Mouse (Mus musculus): ENCODE data around the gene Mrpl14. TPM values are rescaled to one million over a fixed set of nuclear protein-coding genes. Genes with fewer than 3 reads are reported as not detected.
A peak's percentile ranks its signal among the peaks of the same experiment; 100 is the strongest.

Gene Mrpl14
- 38.9 and 39.0 TPM in 2 replicates for polyA plus RNA-seq (2011; ENCODE audit: insufficient read length, low read depth, missing spikeins)

DNA sequence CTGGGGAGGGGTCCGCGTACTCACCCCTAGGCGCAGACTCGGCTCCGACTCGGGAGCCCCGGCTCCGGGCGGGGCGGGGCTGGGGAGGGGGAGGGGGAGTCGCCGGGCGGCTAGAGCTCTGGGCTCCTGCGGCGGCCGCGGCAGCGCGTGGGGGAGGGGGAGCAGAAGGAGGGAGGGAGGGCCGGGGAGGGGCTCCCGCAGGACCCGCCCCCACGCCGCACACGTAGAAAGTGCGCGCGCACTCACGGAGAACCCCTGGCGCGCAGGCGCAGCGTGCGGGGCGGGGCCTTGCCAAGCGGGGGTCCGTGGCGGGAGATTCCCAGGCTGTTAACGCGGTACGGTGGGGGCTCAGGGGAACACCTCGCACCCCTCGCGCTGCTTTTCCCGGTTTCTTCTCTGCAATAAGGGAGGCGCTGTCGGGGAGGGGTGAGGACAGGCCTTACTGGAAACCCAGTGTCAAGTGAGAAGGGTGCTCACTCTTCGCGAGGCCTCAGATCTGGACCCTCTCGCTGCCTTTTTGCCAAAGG, at the start of gene Mrpl14:
Gene Mrpl14 (plus strand): TSS at position 230 of the 527 bp plus-strand sequence.
- TF ChIP-seq CTCF (IDR thresholded peaks at IDR 0.05; ENCODE audit: borderline replicate concordance, insufficient read depth, low read length) (no peak), POLR2A (IDR thresholded peaks at IDR 0.05; ENCODE audit: low read depth, low read length) (peak; percentile 70)
- Histone ChIP-seq H3K27ac (ENCODE audit: insufficient read depth, low read length) (no peak within 1 kb of the TSS), H3K4me3 (ENCODE audit: insufficient read depth, low read length) (peak within 1 kb of the TSS; percentile 90), H3K4me1 (ENCODE audit: control insufficient read depth, insufficient read depth, low read length) (peaks cover under 1% of the 10 kb centered on the region; the same call in 1 of the 2 replicates)

DNA sequence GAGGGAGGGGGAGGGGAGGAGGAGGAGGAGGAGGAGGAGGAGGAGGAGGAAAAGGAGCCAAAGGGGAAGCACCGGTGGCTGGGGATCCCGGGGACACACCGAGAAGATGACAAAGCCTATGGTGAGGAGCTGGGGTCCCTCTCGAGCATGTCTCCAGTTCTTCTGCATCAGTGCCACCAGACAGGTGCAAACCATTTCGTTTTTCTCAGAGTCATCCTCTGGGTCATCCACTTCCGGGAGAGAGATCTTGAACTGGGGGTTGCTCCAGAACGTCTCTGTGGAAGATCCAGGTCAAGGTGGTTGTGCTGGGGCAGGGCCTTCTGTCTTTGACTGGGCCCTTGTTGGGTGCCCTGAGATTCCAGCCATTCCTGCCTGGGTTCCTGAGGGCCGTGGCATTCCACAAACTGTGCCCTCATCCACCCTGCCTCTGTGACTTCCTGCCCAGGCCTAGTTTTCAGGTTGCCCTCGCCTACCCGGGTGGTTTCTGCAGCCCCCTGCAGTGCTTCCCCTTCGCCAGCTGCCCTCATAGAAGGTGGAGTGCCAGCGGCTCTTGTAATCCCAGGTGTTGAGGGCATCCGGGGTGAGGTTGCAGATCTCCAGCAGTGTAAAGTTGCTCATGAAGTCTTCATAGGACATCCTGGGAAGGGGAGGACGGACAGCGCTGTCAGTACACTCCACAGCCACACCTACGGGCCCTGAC, 47.4 kb upstream of the Mrpl14 start:
- Histone ChIP-seq H3K4me1 (ENCODE audit: control insufficient read depth, insufficient read depth, low read length) (no peaks in the 10 kb centered on the region), H3K27ac (ENCODE audit: insufficient read depth, low read length) (no peak overlapping the region), H3K4me3 (ENCODE audit: insufficient read depth, low read length) (no peak overlapping the region)
- no peak for TF ChIP-seq POLR2A (IDR thresholded peaks at IDR 0.05; ENCODE audit: low read depth, low read length)

DNA sequence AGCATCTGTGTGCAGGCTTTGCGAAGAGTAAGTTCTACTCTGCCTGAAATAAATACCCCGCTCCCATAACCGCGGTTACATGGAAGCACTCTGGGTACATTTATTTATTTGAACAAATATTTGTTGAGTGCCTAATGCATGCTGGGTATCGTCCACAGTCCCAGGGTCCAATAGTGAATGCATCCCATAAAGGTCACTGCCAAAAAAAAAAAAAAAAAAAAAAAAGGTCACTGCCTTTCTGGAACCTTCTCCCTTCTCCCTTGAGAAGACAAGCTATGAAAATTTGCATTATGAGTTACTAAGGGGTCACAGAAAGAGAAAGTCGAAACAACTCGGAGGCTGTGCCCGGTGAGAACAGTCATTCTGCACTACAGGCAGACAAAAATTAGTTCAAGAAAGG, 44.1 kb upstream of the Mrpl14 start:
- Histone ChIP-seq H3K4me1 (ENCODE audit: control insufficient read depth, insufficient read depth, low read length) (no peaks in the 10 kb centered on the region), H3K27ac (ENCODE audit: insufficient read depth, low read length) (no peak overlapping the region), H3K4me3 (ENCODE audit: insufficient read depth, low read length) (no peak overlapping the region)
- TF ChIP-seq POLR2A (IDR thresholded peaks at IDR 0.05; ENCODE audit: low read depth, low read length): no peak
- no peak for TF ChIP-seq CTCF (IDR thresholded peaks at IDR 0.05; ENCODE audit: borderline replicate concordance, insufficient read depth, low read length)

DNA sequence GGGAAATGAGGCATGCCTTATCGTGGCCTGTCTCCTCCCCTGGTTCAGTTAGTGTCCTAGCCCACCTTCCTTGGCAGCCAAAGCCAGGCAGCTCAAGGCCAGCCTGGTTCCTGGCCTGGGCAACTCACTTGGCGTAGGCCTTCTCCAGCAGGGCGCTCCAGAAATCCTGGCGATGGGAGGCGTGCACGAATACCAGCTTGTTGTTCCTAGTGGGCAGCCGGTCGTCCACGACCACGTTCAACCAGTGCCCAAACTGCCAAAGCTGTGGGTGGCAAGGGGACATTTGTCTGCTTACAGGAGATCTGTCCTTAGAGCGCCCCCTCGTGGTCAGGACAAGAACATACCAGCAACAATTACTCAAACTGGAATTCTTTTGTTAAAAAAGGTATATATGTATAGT, 43.4 kb upstream of the Mrpl14 start:
- peak; percentile 65 for TF ChIP-seq CTCF (IDR thresholded peaks at IDR 0.05; ENCODE audit: borderline replicate concordance, insufficient read depth, low read length)
- no peak for TF ChIP-seq POLR2A (IDR thresholded peaks at IDR 0.05; ENCODE audit: low read depth, low read length)
- Histone ChIP-seq H3K4me3 (ENCODE audit: insufficient read depth, low read length) (no peak overlapping the region), H3K4me1 (ENCODE audit: control insufficient read depth, insufficient read depth, low read length) (no peaks in the 10 kb centered on the region), H3K27ac (ENCODE audit: insufficient read depth, low read length) (no peak overlapping the region)

DNA sequence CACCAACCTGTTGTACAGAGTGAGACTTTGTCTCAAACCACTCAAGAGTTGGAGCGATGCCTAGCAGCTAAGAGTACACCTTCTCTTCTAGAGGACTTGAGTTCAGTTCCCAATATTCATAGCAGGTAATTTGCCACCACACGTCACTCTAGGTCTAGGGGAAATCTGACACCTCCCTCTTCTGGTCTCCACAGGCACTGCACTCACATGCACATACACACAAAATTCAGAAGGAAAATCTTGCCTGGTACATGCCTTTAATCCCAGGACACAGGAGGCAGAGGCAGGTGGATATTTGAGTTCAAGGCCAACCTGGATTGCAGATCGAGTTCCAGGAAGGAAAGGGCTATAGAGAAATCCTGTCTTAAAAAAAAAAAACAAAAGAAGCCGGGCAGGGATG, 41.9 kb upstream of the Mrpl14 start:
- H3K4me1 ChIP-seq (ENCODE audit: control insufficient read depth, insufficient read depth, low read length): no peaks in the 10 kb centered on the region
- no peak overlapping the region for H3K27ac ChIP-seq (ENCODE audit: insufficient read depth, low read length)
- TF ChIP-seq CTCF (IDR thresholded peaks at IDR 0.05; ENCODE audit: borderline replicate concordance, insufficient read depth, low read length) (no peak), POLR2A (IDR thresholded peaks at IDR 0.05; ENCODE audit: low read depth, low read length) (no peak)
- H3K4me3 ChIP-seq (ENCODE audit: insufficient read depth, low read length): no peak overlapping the region

DNA sequence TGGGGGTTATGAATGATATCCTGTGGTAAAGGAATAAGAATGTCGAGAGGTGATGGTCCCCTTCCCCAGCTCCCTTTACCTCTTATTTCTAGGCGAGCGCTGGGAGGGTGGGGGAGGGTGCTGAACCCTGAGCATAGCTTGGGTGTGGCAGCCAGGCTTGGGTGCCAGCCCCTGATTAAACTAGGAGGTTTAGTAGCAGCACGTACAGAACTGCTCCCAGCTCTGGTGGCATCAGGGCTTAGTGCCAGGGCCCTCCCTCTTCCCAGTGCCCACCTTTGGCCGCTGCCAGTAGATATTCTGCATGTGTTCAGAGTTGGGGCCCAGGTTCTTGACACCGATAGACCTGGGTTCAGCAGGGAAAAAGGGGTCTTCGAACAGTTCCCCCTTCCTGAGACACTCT, 32.9 kb upstream of the Mrpl14 start:
- H3K27ac ChIP-seq (ENCODE audit: insufficient read depth, low read length): no peak overlapping the region
- TF ChIP-seq POLR2A (IDR thresholded peaks at IDR 0.05; ENCODE audit: low read depth, low read length) (no peak), CTCF (IDR thresholded peaks at IDR 0.05; ENCODE audit: borderline replicate concordance, insufficient read depth, low read length) (no peak)
- no peak overlapping the region for H3K4me3 ChIP-seq (ENCODE audit: insufficient read depth, low read length)
- H3K4me1 ChIP-seq (ENCODE audit: control insufficient read depth, insufficient read depth, low read length): no peaks in the 10 kb centered on the region

DNA sequence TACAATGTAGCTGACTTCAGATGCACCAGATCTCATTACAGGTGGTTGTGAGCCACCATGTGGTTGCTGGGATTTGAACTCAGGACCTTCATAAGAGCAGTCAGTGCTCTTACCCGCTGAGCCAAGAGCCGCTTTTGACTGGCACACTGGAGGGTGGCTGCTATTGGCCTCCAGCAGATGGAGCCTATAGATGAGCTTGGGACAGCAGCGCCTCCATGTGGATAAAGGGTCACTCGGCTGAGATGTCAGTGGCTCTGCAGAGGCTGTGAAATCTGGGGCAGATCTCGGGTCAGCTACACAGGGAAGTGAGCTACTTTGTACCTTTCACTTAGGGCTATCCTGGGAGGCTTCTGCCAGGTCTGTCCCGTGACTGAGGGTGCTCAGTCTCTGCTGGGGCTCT, 30.3 kb upstream of the Mrpl14 start:
- H3K27ac ChIP-seq (ENCODE audit: insufficient read depth, low read length): no peak overlapping the region
- TF ChIP-seq POLR2A (IDR thresholded peaks at IDR 0.05; ENCODE audit: low read depth, low read length) (no peak), CTCF (IDR thresholded peaks at IDR 0.05; ENCODE audit: borderline replicate concordance, insufficient read depth, low read length) (peak; percentile 38; the same call in 1 of the 2 replicates)
- H3K4me3 ChIP-seq (ENCODE audit: insufficient read depth, low read length): no peak overlapping the region
- H3K4me1 ChIP-seq (ENCODE audit: control insufficient read depth, insufficient read depth, low read length): no peaks in the 10 kb centered on the region

DNA sequence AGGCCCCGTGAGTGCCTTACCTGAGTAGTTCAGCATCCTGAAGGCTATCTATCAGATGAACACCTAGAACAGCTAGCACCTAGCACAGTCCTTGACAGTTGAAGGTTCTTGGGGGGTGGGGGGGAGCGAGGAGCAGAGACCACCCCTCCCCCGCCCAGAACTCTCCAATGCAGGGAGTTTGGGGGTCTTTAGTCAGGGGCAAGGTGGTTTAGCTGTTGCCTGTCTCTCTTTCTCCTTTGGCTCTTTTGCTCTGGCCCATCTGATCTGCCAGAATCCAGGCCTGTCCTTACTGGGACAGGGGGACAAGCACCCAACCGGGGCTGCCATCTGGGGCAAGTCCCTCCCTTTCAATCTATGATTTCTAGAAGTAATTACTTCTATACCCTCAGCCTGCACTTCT, 26.9 kb upstream of the Mrpl14 start, which contains the start of gene Capn11:
Gene Capn11 (minus strand): TSS at position 101 of the 400 bp plus-strand sequence.
- Histone ChIP-seq H3K4me1 (ENCODE audit: control insufficient read depth, insufficient read depth, low read length) (no peaks in the 10 kb centered on the region), H3K4me3 (ENCODE audit: insufficient read depth, low read length) (no peak within 1 kb of the TSS), H3K27ac (ENCODE audit: insufficient read depth, low read length) (no peak within 1 kb of the TSS)
- TF ChIP-seq CTCF (IDR thresholded peaks at IDR 0.05; ENCODE audit: borderline replicate concordance, insufficient read depth, low read length) (no peak), POLR2A (IDR thresholded peaks at IDR 0.05; ENCODE audit: low read depth, low read length) (no peak)

DNA sequence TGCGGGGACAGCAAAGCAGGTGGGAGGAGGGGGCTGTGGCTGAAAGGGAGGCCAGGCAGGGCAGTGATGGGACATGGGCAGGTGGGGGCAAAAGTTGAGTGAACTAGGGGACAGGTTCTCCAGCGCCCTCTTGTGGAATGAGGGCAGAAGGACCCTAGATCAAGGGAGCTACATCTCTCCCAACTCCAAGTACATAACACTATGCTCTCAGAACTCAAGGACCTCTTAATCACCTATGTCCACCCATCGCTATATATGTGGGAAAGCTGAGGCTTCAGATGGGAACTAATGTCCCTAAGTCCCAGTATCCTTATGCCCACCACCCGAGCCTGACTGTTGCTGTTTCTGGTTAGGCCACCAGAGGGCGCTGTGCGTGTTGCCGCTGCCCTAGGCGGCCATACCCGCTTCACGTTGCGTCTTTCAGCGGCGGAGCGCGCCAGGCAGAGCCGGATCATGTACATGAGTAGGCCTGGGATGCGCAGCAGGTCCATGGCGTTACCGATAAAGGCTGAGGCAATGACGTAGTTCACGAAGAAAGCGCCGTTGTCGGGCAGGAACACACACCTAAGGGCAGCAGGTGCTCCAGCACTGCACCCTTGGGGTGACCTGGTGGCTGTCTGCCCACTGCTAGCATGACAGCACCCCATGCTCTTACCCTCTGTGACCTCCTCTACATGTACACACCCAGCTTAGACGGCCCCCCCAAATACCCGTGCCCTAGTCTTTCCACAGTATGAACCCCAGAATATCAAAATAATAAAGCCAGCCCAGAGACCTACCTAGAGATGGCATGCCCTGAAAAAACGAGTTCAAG, 22.8 kb upstream of the Mrpl14 start:
- Histone ChIP-seq H3K27ac (ENCODE audit: insufficient read depth, low read length) (no peak overlapping the region), H3K4me1 (ENCODE audit: control insufficient read depth, insufficient read depth, low read length) (no peaks in the 10 kb centered on the region), H3K4me3 (ENCODE audit: insufficient read depth, low read length) (no peak overlapping the region)
- peak; percentile 96 for TF ChIP-seq CTCF (IDR thresholded peaks at IDR 0.05; ENCODE audit: borderline replicate concordance, insufficient read depth, low read length)
- TF ChIP-seq POLR2A (IDR thresholded peaks at IDR 0.05; ENCODE audit: low read depth, low read length): no peak

DNA sequence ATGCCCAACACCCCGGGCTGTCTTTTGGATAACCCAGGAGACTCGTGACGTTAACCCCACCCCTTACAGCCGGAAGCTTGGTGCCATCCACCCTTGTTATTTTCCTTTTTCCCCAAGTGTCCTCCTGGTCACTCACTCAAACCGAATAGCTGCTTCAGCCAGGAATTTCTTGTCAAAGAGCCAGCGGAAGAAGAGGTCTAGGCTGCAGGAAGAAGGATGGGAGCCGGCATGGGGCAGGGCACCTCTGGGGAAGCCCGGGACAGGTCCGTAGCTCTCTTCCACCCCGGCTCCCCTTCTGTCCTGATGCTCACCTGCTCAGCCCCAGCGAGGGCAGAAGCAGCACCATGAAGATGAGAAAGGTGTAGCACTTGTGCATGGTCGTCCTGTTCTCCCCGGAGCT, 21.5 kb upstream of the Mrpl14 start:
- no peaks in the 10 kb centered on the region for H3K4me1 ChIP-seq (ENCODE audit: control insufficient read depth, insufficient read depth, low read length)
- no peak overlapping the region for H3K4me3 ChIP-seq (ENCODE audit: insufficient read depth, low read length)
- H3K27ac ChIP-seq (ENCODE audit: insufficient read depth, low read length): no peak overlapping the region
- no peak for TF ChIP-seq POLR2A (IDR thresholded peaks at IDR 0.05; ENCODE audit: low read depth, low read length)
- TF ChIP-seq CTCF (IDR thresholded peaks at IDR 0.05; ENCODE audit: borderline replicate concordance, insufficient read depth, low read length): no peak
